Mouse (Mus musculus) adrenal gland, postnatal 10 days (tissue): ENCODE measurements around the gene Tpcn2. TPM values are rescaled to one million over a fixed set of nuclear protein-coding genes. Genes with fewer than 3 reads are reported as not detected.

ENCODE experiments used
- DNase-seq: peaks from one replicate; pipeline ENCODE4 v3.0.0; 2021; ENCODE audit warnings: mixed read lengths
- long read RNA-seq, 2 experiments: library from polyadenylated mRNA; stranded (forward); transcript quantifications; one replicate each; pipeline ENCODE4 v2.0.0; 2021
- total RNA-seq, 2 experiments: library from RNA; stranded (reverse); gene quantifications; 2 replicates each; pipeline ENCODE4 v1.2.3; 2021

Gene Tpcn2
- total RNA-seq = 10 to 100 TPM; 12.4 to 18.4 TPM
- long read RNA-seq, experiment 1, partial matches to known transcripts = 4 of 15 reads
- long read RNA-seq, experiment 1, other reads (novel, unspliced or antisense) = 5 of 15 reads
- long read RNA-seq, experiment 2, partial matches to known transcripts = 0 of 2 reads
- long read RNA-seq, experiment 2, other reads (novel, unspliced or antisense) = 1 of 2 reads

- DNase-seq = peak; percentile 97
Observed at GRCm38 (mm10) chr7:145283487-145284187, at the start of gene Tpcn2. Gene Tpcn2, minus strand, starts transcription at chr7:145284011.

- DNase-seq = peak; percentile 36
Observed at GRCm38 (mm10) chr7:145332376-145333041, 48.7 kb upstream of the Tpcn2 start.

GRCm38 (mm10) chr7:145330641-145331040 lies 46.8 kb upstream of the Tpcn2 start:
- DNase-seq = no peak

- DNase-seq = no peak
Observed at GRCm38 (mm10) chr7:145329982-145330381, 46.2 kb upstream of the Tpcn2 start.

- no peak for DNase-seq
Observed at GRCm38 (mm10) chr7:145325697-145326096, 41.9 kb upstream of the Tpcn2 start.

GRCm38 (mm10) chr7:145323607-145324006 lies 39.8 kb upstream of the Tpcn2 start:
- no peak for DNase-seq

- DNase-seq = no peak
Observed at GRCm38 (mm10) chr7:145319481-145319880, 35.7 kb upstream of the Tpcn2 start.

- DNase-seq = no peak
Observed at GRCm38 (mm10) chr7:145317522-145317921, 33.7 kb upstream of the Tpcn2 start.

GRCm38 (mm10) chr7:145314785-145315411 lies 31.1 kb upstream of the Tpcn2 start, which contains the start of gene Mrgprd:
Gene Mrgprd, plus strand, starts transcription at chr7:145314835.
- no peak for DNase-seq

GRCm38 (mm10) chr7:145312137-145312536 lies 28.3 kb upstream of the Tpcn2 start:
- peak; percentile 41 for DNase-seq

GRCm38 (mm10) chr7:145310526-145310925 lies 26.7 kb upstream of the Tpcn2 start:
- no peak for DNase-seq

- no peak for DNase-seq
Observed at GRCm38 (mm10) chr7:145309877-145310276, 26.1 kb upstream of the Tpcn2 start.

- DNase-seq = peak; percentile 68
Observed at GRCm38 (mm10) chr7:145308866-145309265, 25.1 kb upstream of the Tpcn2 start.

- DNase-seq = no peak
Observed at GRCm38 (mm10) chr7:145308061-145308675, 24.4 kb upstream of the Tpcn2 start.

- DNase-seq = no peak
Observed at GRCm38 (mm10) chr7:145307636-145308035, 23.8 kb upstream of the Tpcn2 start.

GRCm38 (mm10) chr7:145304153-145304552 lies 20.3 kb upstream of the Tpcn2 start:
- no peak for DNase-seq

- peak; percentile 57 for DNase-seq
Observed at GRCm38 (mm10) chr7:145302488-145303285, 18.9 kb upstream of the Tpcn2 start.

GRCm38 (mm10) chr7:145301341-145302005 lies 17.7 kb upstream of the Tpcn2 start:
- no peak for DNase-seq

GRCm38 (mm10) chr7:145301008-145301340 lies 17.2 kb upstream of the Tpcn2 start:
- DNase-seq = no peak

- no peak for DNase-seq
Observed at GRCm38 (mm10) chr7:145300321-145301007, 16.7 kb upstream of the Tpcn2 start, which contains the start of gene Mrgprf. Gene Mrgprf, plus strand, starts transcription at chr7:145300828.
